Mouse (Mus musculus) right cerebral cortex, postnatal 10 days (tissue): ENCODE measurements around the gene Pkd2.
A peak's percentile ranks its signal among the peaks of the same experiment; 100 is the strongest.

ENCODE experiments used
- DNase-seq, 2 experiments: peaks; one replicate each; pipeline ENCODE4 v3.0.0; 2021; ENCODE audit warnings: low spot score in 2 of 2

Pkd2 gene

DNA sequence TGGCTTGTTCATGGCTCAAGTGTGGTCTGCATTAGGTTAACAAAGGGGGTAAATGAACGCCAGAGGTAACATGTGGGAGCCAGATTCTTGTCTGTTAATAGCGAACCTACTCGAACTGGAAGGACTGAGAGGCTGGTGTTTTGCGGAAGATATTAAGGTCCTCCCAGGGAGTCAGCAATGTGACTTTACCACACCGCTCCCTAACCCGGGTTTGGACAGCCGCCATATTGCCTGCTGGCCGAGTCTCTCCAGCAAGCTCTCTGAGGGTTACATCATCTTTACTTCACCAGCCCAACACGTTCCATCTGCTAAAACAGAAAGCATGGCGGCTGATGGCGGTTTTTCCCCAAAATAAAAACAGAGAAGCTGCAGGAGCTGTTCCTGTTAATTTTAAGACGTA, 6.5 kb downstream of the Pkd2 start:
- peak in 1 of 2 experiments; percentile 47 for DNase-seq

DNA sequence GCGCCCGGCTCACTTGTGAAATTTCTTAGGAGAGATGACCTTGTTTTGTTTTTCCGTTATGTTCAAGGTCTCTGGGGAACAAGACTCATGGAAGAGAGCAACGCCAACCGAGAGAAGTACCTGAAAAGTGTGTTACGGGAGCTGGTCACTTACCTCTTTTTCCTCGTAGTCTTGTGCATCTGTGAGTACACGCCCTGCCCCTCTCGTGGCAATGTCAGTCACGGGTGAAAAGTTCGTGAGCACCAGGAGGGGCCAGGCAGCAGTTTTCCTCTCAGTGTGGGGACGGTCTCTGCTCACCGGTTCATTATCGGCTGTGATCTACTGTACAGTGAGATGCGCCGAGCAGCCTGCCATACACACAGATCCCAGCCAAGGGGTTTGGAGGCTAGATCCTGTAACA, 7.6 kb downstream of the Pkd2 start:
- DNase-seq = no peak

DNA sequence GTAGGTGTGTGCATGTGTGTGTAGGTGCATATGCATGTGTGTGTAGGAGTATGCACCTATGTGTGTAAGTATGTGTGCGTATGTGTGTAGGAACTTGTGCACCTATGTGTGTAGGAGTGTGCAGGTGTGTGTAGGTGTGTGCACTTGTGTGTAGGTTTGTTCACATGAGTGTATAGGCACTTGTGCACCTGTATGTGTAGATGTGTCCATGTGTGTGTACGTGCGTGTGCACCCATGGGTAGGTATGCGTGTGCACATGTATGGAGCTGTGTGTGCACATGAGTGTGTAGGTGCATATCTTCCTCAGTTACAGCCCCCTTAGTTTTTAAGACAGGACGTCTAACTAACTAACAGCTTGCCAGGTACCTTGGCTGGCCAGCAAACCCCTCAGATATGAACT, 9.3 kb downstream of the Pkd2 start:
- no peak for DNase-seq

DNA sequence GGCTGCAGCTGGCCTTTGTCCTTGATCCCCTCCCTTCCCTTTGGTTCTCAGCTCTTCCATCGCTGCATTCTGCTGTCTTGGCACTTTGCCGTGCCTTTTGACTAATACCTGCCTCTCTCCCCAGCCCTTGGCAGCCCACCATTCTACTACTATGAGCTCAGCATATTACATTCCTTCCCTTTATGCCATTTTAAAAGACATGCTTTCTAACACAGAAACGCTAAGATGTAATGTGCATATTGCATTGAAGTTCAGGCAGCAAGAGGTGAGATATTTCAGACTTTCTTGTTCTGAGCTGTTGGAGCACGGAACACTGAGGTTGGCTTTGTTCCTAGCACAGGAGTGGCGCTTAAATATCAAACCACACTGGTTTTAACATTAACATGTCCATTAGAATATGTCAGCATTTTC, 11.7 kb downstream of the Pkd2 start:
- no peak for DNase-seq

DNA sequence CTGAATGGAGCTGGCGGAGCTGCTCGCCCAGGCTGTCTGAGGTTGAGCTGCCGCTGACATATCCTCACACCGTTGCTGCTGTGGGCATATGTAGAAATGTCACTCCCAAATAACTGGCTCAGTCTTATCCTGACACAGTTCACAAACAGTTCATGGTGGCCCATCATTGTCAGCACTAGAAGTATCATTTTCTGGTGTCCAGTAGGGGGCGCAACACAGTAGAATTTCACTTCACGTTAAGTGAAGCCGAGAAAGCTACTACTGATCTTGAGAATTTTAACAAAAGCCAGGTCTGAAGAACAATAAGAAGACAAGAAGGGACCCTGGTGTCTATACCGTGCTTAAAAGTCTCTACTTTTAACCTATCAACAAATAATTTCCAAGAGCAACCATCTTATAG, 13.1 kb downstream of the Pkd2 start:
- DNase-seq = no peak

DNA sequence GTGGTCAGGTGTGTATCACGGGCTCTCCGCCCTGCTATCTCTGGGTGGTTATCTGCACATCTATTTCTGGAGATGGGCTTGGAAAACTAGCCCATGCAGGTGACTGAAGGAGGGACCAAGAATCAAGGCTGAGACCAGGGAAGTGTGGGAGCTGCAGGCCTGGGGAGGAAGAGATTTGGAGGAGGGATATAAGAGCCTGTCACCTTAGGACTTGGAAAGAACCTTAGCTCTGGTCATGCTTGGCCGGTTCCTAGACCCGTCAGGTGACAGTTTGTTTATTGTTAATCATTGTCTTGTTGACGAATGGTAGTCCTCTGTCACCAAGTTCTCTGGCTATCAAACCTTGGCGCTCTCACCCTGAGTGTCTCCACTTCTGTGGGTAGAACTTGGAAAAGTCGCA, 21.1 kb downstream of the Pkd2 start:
- DNase-seq = no peak

DNA sequence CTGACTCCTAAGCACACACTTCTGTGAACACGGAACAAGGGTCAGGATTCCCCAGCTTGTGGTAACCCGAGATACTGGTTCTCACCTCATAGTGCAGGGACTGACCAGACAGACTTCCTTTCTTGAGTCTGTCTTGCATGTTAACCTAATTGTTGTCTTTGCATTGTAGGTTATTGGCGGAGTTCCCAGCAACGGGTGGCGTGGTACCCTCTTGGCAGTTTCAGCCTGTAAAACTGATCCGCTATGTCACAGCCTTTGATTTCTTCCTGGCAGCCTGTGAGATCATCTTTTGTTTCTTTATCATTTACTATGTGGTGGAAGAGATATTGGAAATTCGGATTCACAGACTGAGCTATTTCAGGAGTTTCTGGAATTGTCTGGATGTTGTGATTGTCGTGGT, 23.6 kb downstream of the Pkd2 start:
- DNase-seq = no peak

DNA sequence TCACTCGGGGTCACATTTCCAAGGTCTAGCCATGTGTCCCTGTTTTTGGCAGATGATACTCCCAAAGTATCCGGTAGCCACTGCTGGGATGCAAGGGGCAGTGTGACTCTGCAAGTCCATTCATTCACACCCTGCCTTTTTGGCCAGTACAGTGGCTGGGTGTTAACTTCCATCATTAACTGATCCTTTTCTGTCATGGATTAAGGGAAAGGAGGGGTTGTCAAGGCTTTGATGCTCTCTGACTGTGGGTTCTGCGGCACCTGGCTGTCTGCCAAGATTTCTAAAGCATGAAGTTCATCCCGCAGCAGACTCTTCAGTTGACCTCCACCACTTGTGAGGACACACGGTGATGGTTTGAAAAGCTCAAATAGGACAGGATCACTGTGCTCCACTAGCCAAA, 32.3 kb downstream of the Pkd2 start:
- DNase-seq = no peak

DNA sequence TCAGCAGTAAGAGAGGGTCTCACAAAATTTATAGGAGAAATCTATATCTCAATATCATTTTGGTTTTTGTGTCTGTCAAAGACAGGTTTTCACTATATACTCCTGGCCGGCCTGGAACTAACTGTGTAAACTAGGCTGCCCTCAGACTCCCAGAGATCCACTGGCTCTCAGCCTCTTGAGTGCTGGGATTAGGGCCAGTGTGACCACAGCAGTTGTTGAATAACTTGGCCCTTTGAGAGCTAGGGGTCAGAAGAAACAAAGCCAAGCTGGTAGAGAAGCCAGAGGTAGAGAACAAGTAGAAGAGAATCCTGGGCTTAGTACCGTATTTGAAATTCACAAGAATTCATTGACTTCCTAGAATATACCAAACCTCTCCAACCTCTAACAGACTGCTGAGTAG, 45.6 kb downstream of the Pkd2 start:
- no peak for DNase-seq

DNA sequence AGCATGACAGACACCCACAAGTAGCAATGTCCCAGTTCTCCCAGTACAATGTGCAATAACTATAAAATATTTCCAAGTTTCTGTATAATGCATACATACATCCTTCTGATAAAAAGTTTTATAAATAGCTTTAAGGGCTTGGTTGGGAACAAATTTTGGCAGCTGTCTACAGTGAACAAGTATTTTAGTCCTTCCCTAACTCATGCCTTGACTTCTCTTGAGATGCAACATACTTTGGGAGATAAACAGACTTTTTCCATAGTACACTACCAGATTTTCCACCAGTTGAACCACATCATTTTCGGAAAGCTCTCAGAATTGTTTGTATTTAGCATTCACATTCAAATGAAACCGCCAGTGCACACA, 48.6 kb downstream of the Pkd2 start:
- no peak for DNase-seq

DNA sequence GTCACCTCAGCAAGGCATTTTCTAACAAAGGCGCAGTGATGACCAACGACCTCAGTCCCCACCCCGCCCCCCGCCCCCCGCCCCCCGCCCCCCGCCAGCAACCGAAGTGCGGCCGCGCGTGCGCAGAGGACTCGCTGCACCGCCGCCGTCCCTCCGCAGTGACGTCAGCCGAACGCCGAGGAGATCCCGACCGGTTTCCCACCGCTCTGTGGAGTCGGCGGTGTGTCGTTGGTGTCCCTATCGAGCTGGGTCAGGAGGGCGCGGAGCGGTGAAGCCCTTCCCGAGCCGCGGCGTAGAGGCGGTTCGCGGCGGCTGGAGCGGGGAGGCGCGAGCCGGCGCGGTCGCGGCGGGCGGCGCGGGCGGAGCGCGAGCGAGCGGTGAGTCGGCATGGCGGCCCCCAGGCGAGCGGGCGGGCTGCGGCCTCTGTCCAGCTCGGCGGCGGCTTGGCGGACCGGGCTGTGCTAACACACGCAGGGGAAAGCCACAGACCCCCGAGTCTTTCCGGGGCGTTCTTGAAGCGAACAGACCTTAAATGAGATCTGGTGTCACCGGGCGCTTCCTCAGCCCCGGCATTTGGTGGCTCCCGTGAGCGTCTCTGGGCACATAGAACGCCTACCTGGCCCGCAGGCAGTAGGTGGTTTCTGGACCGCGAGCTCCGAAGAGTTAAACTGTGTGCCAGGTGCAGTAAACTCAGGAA, 49.1 kb downstream of the Pkd2 start, which contains the start of gene BC005561:
Gene BC005561 (plus strand): TSS at position 158 of the 697 bp plus-strand sequence.
- DNase-seq = peak; percentile 89 to 90

DNA sequence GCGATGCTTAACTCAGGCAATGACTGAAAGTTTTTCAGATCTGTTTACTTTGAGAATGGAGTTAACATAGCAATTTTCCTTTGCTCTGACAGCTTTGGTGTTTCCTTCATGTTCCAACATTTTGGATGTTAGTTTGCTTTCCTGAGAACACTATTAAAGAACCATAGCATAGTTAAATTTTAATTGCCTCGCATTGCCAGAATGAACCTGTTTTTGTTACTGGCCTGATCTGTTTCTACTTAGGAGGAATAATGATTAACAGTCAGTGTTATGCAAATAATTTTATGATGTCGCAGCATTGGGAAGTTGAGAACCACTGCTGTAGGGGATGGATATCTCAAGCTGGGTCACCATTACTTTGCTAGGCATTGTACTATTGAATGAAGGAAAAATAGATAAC, 52.0 kb downstream of the Pkd2 start:
- DNase-seq = no peak

DNA sequence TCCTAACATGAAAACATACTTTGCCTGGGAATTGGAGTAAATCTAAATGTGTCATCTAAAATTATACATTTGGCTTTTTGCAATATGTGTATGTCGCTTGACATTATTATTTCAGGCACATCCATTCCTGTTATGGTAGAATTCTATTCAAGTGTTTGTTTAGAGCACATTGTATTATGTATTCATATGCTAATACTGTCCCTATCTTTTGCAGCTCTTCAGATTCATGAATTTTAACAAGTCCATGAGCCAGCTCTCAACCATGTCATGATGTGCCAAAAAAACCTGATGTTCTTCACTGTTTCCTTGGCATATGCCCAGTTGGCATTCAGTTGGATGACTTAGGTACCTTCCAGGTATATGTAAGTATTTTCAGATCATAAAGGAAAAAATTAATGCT, 79.4 kb downstream of the Pkd2 start:
- DNase-seq = no peak

DNA sequence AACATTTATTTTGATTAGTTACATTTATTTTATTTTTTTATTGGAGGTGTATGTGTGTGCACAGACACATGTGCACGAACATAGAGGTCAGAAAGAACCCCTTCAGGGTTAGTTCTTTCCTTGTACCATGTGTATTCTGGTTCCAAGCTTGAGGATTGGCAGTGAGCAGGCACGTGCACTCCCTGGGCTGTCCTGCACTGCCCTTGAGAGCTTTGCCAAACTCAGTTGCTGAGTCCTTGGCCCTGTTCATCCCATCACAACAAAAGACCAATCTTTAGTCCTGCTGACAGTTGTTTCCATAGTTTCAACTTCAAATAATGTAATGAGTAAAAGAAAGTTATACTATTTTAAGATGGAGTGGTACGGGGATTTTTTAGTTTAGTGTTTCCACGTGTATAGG, 80.1 kb downstream of the Pkd2 start:
- no peak for DNase-seq
